Mouse (Mus musculus) retina, postnatal 1 day (tissue): Measurements from ENCODE around the gene Hcls1.

Experiments
- DNase-seq: peaks from one replicate; pipeline ENCODE4 v3.0.0-alpha.2; 2012

The Hcls1 gene

DNA sequence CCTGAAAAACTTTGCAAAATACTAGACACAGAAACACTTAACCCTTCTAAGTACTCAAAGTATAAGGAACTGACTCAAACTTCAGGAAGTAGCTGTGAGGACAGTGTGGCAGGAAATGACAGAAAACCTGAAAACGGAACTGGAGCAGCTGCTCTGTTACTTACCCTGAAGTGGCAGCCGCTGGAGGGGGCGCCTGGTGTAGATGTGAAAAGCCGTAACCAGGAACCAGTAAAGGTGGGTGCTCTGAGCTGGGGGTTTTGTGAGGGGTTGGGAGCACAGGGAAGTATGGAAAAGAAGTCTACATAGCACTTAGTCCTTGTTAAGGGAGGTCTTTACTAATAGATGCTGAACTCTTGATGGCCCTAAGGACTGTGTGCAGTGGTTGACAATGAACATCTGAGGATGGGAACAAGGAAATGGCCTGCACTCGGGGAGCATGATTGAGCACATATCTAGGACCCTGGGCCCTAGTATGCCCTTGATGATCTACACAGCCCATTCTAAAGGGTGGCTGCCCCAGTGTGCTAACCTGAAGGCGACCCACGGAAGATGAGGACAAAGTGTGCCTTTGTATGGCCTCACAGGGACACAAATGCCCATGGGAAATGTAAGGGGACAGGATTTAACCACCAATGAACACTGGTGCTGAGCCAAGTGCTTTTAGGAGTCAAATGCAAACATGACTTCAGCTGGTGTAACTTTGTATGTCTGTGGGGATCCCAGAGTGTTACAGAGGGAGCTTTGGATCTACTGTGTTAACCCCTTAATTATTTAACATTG, at the start of gene Hcls1:
Gene Hcls1 (plus strand): TSS at position 143 of the 780 bp plus-strand sequence.
- no peak for DNase-seq

- DNase-seq, result no peak
These were observed 48.9 kb upstream of the Hcls1 start for GRCm38 (mm10) chr16:36885912-36886311.

DNA sequence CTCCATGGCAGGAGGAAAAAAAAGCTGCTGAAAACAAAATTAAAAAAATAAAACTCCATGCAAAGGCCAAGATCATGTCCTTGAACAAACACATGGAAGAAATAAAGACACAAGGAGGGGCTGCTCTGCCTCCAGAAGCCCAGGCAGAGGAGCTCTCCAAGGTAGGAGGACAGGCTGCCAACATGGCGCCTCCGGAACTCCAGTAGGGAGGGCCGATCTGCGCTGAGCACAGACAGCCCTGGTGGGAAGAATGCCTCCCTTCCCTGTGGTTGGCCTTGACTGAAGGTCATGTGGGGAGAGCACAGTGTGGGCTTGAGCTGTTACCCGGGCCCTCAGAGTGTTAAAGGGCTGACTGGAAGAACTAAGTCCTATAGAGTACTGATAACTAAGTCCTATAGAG, 47.2 kb upstream of the Hcls1 start:
- no peak for DNase-seq

DNA sequence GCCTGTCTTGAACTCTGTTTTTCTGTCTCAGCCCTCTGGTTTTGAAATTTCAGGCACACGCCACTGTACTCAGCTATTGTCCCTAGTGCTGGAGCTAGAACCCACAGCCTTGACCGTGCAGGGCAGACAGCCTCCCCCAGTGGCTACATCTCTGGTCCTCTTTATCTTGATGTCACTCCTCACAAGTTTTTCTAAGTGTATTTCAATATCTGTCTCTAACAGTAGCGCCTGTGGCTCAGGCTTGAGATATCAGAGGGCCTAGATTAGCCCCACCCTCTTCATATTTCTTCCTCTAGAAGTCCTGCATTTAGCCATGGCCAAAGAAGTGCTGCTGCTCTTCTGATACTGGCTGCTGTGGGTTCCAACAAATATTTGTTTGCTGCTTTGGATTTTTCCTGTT, 44.2 kb upstream of the Hcls1 start:
- DNase-seq, result no peak

GRCm38 (mm10) chr16:36891415-36891814, 43.4 kb upstream of the Hcls1 start:
- DNase-seq, result no peak

DNA sequence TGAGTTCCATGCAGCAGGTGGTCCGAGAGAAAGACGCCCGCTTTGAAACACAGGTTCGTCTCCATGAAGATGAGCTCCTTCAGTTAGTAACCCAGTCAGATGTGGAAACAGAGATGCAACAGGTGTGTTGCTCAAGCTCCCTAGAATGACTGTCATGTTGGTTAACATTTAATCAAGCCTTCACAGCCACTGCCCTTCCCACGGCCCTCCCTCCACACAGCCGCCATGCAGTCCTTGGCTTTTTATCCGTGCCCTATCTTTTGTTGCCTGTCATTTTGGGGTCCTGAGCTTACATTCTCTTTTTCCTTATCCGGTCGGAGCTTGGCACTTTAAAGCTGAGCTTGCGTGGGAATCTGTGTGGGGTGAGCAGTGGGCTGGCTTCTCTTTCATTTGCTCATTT, 41.5 kb upstream of the Hcls1 start:
- no peak for DNase-seq

- DNase-seq, result no peak
These were observed 38.1 kb upstream of the Hcls1 start for GRCm38 (mm10) chr16:36896712-36897111.

GRCm38 (mm10) chr16:36903156-36903555, 31.6 kb upstream of the Hcls1 start:
- DNase-seq, result no peak

GRCm38 (mm10) chr16:36911909-36912308, 22.9 kb upstream of the Hcls1 start:
- no peak for DNase-seq

DNA sequence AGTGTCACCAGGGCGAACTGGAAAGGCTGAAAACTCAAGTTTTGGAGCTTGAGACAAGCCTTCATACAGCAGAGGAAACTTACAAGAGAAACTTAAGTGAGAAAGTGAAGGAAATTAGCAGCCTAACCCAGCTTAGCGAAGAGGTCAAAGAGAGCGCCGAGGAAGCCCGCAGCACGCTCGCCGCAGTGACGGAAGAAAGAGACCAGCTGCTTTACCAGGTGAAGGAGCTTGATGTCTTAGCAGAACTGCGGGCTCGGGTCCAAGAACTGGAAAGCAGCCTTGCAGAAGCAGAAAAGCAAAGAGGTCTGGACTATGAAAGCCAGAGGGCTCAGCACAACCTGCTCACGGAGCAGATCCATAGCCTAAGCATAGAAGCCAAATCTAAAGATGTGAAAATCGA, 22.5 kb upstream of the Hcls1 start:
- no peak for DNase-seq

- no peak for DNase-seq
These were observed 20.6 kb upstream of the Hcls1 start for GRCm38 (mm10) chr16:36914195-36914594.

GRCm38 (mm10) chr16:36918505-36918904, 16.3 kb upstream of the Hcls1 start:
- no peak for DNase-seq

GRCm38 (mm10) chr16:36920410-36920809, 14.4 kb upstream of the Hcls1 start:
- no peak for DNase-seq

DNA sequence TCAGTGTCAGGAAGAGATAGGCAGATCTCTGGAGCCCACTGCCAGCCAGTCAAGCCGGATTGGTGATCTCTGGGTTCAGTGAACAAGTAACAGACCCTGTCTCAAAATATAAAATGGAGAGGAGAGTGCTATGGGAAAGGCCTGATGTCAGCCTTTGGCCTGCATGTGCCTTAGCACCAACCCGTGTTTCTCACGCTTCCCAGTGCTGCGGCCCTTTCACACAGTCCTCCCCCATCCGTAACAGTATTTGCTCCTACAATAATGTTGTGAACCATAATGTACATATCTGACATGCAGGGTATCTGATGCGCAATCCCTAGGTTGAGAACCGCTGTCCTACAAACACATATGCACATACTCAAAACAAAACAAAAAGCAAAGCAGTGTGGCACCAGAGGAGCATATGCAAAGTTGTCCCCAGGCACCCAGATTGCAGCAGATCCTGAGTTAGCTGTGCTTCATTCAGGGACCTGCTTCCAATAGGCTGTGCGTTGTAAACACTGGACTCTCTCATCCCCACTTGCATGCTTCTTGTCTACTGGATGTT, 13.6 kb upstream of the Hcls1 start:
- no peak for DNase-seq

- no peak for DNase-seq
These were observed 12.8 kb upstream of the Hcls1 start for GRCm38 (mm10) chr16:36921980-36922379.

- DNase-seq, result no peak
These were observed 10.5 kb upstream of the Hcls1 start for GRCm38 (mm10) chr16:36924312-36924711.

GRCm38 (mm10) chr16:36925351-36925750, 9.4 kb upstream of the Hcls1 start:
- DNase-seq, result no peak

- no peak for DNase-seq
These were observed 9.0 kb upstream of the Hcls1 start for GRCm38 (mm10) chr16:36925797-36926196.

DNA sequence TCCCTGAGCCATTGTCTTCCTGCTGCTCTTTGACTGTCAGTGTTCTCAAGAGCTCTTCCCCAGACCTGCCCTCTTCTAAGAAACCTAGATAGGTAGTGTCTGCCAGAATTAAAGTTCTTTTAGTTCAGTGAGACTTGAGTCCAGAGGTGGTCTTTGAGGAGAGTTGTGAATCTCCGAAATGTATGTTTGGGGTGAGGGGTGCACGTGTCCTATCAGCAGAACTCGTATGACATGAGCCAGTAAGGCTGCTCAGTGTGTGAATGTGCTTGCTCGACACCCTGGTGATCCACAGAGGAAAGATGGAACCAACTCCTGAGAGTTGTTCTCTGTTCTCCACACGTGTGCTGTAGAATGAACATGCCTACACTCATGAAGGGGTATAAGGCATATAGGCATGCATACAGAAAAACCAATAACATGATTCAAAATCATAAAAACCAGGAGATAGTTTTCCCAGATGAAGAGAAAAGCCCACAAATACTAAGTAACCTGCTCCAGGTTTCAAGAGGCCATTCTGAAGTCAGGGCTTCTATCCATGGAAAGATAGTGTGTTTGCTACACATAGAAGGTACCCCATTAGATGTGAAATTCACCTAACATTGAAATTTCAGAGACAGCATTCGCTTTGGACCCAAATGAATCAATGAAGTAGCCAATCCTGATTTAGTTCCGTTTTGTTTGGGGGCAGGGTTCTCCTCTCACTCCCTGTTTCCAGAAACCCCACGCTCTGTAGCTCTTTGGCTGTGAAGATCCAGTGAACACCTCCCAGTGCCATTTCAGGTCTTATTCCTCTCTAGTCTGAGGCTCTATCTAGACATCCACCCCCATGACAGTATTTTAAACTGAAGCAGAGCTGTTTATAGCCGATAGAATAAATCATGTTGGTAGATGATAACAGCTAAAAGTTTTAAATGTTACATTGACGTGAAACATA, 8.0 kb upstream of the Hcls1 start:
- no peak for DNase-seq

GRCm38 (mm10) chr16:36927495-36928105, 7.2 kb upstream of the Hcls1 start:
- no peak for DNase-seq

- no peak for DNase-seq
These were observed 6.7 kb upstream of the Hcls1 start for GRCm38 (mm10) chr16:36928106-36928500.

GRCm38 (mm10) chr16:36929216-36929615, 5.6 kb upstream of the Hcls1 start:
- no peak for DNase-seq
